Mouse (Mus musculus) embryonic facial prominence, embryonic 11.5 days (tissue): Measurements from ENCODE around the gene Tollip. TPM values are rescaled to one million over a fixed set of nuclear protein-coding genes. Genes with fewer than 3 reads are reported as not detected.

Source experiments
- ATAC-seq: fragments of 200-750 bp; cut with Nextera tagmentation; replicated peaks from 2 replicates; pipeline ENCODE4 v1.8.0; 2017; ENCODE audit warnings: low read depth; ENCODE audit not compliant: insufficient number of reproducible peaks, low FRiP score, low TSS enrichment
- DNase-seq: peaks from one replicate; pipeline ENCODE4 v3.0.0-alpha.2; 2015; ENCODE audit warnings: low spot score
- H3K27ac ChIP-seq: fragments of 300-500 bp; sonication (generic); replicated peaks from 2 replicates; pipeline ENCODE4 v1.5.1; 2014; ENCODE audit warnings: mild to moderate bottlenecking, low read depth, low read length, control low read depth
- H3K27me3 ChIP-seq: fragments of 300-500 bp; sonication (generic); 2 replicates; pipeline ENCODE4 v1.6.1; 2014; ENCODE audit warnings: mild to moderate bottlenecking, low read length, moderate library complexity, mixed read lengths; ENCODE audit not compliant: control insufficient read depth, insufficient read depth
- H3K36me3 ChIP-seq: fragments of 300-500 bp; sonication (generic); replicated peaks from 2 replicates; pipeline ENCODE4 v1.6.1; 2014; ENCODE audit warnings: low read depth, mild to moderate bottlenecking, low read length, moderate library complexity, mixed read lengths; ENCODE audit not compliant: control insufficient read depth, insufficient read depth
- H3K4me1 ChIP-seq: fragments of 300-500 bp; sonication (generic); 2 replicates; pipeline ENCODE4 v1.6.1; 2014; ENCODE audit warnings: low read length, mixed read lengths; ENCODE audit not compliant: control insufficient read depth, insufficient read depth
- H3K4me2 ChIP-seq: fragments of 300-500 bp; sonication (generic); 2 replicates; pipeline ENCODE4 v1.6.1; 2014; ENCODE audit warnings: low read depth, mild to moderate bottlenecking, control low read depth, low read length, moderate library complexity
- H3K4me3 ChIP-seq: fragments of 300-500 bp; sonication (generic); 2 replicates; pipeline ENCODE4 v1.5.1; 2014; ENCODE audit warnings: low read depth, low read length, control low read depth
- H3K9ac ChIP-seq: fragments of 300-500 bp; sonication (generic); replicated peaks from 2 replicates; pipeline ENCODE4 v1.6.1; 2014; ENCODE audit warnings: mild to moderate bottlenecking, control low read depth, low read length
- H3K9me3 ChIP-seq: fragments of 300-500 bp; sonication (generic); replicated peaks from 2 replicates; pipeline ENCODE4 v1.6.1; 2016; ENCODE audit warnings: mild to moderate bottlenecking, low read length, inconsistent platforms, mixed read lengths; ENCODE audit not compliant: control insufficient read depth
- WGBS: fragments of 180-500 bp; shearing (Covaris S2); extraction: QIAGEN DNeasy Blood & Tissue Kit; methylation state at CpG from one replicate; pipeline ENCODE4 v1.1.7; 2014; 5-methylcytosine and 5-hydroxymethylcytosine counted together
- polyA plus RNA-seq: library from polyadenylated mRNA; unstranded; fragments of >200 nt; fragmentation: Nextera tagmentation; extraction: Ambion mirVana; gene quantifications from 2 replicates; pipeline ENCODE4 v1.2.1, GENCODE M21; 2014

The Tollip gene
- polyA plus RNA-seq, 1 experiment from 2014 or later = 39.3 TPM

GRCm38 (mm10) chr7:141948906-141949798, 30.8 kb upstream of the Tollip start, which contains the start of gene Brsk2:
Gene Brsk2, plus strand, starts transcription at chr7:141949751.
- DNase-seq (peak; percentile 94), ATAC-seq (peak; percentile 87)
- peak within 1 kb of the TSS; percentile 89 for H3K4me2 ChIP-seq
- WGBS = 3% methylated on average over 51 of the region's 55 CpGs
- no peaks in the 10 kb centered on the region for H3K9me3 ChIP-seq
- H3K27me3 ChIP-seq = peaks cover 49% of the 10 kb centered on the region
- H3K4me3 ChIP-seq = peak within 1 kb of the TSS; percentile 52
- no peaks in the 10 kb centered on the region for H3K36me3 ChIP-seq
- no peaks in the 10 kb centered on the region; the same call in none of the 2 replicates for H3K4me1 ChIP-seq
- H3K27ac ChIP-seq = peak within 1 kb of the TSS; percentile 65
- peak within 1 kb of the TSS; percentile 72 for H3K9ac ChIP-seq

- WGBS = 86% methylated on average over 1 of the region's 1 CpGs
These were observed 29.7 kb upstream of the Tollip start for GRCm38 (mm10) chr7:141948045-141948444.

DNA sequence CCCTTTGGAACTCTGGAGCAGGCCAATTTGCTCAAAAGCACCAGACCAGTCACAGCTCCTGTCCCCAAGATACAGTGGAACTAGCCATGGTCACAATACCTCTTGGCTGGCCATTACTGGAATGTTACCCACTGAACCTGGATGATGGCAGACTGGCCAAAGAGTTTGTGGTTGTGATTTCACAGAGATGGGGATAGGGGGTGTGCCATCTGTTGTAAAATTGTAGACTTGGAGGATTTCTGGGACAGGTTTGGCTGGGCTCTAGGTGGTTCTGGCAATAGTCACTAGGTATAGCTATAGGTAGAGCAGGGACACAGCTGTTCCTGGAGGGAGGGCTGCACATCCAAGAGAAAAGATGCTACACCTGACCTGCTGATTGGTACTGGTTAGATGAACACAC, 29.2 kb upstream of the Tollip start:
- no peak overlapping the region for H3K27ac ChIP-seq
- H3K4me1 ChIP-seq = no peaks in the 10 kb centered on the region; the same call in none of the 2 replicates
- no peak overlapping the region for H3K9ac ChIP-seq
- no peaks in the 10 kb centered on the region for H3K9me3 ChIP-seq
- no peak overlapping the region for H3K4me2 ChIP-seq
- DNase-seq (no peak), ATAC-seq (no peak)
- peaks cover 47% of the 10 kb centered on the region for H3K27me3 ChIP-seq
- H3K36me3 ChIP-seq = no peaks in the 10 kb centered on the region
- H3K4me3 ChIP-seq = no peak overlapping the region

More at GRCm38 (mm10) chr7:141948045-141948444, 29.7 kb upstream of the Tollip start:
- Histone ChIP-seq H3K27ac (no peak overlapping the region), H3K4me1 (no peaks in the 10 kb centered on the region; the same call in none of the 2 replicates), H3K27me3 (peaks cover 49% of the 10 kb centered on the region), H3K36me3 (no peaks in the 10 kb centered on the region), H3K4me2 (no peak overlapping the region), H3K9me3 (no peaks in the 10 kb centered on the region), H3K4me3 (no peak overlapping the region), H3K9ac (no peak overlapping the region)
- no peak for ATAC-seq
- no peak for DNase-seq

GRCm38 (mm10) chr7:141945927-141946326, 27.6 kb upstream of the Tollip start:
- Histone ChIP-seq H3K36me3 (no peaks in the 10 kb centered on the region), H3K4me1 (no peaks in the 10 kb centered on the region; the same call in none of the 2 replicates), H3K9me3 (no peaks in the 10 kb centered on the region), H3K4me3 (no peak overlapping the region), H3K4me2 (no peak overlapping the region), H3K9ac (no peak overlapping the region), H3K27me3 (peaks cover 33% of the 10 kb centered on the region), H3K27ac (no peak overlapping the region)
- ATAC-seq (no peak), DNase-seq (peak; percentile 15)
- WGBS = 25% methylated on average over 7 of the region's 7 CpGs

DNA sequence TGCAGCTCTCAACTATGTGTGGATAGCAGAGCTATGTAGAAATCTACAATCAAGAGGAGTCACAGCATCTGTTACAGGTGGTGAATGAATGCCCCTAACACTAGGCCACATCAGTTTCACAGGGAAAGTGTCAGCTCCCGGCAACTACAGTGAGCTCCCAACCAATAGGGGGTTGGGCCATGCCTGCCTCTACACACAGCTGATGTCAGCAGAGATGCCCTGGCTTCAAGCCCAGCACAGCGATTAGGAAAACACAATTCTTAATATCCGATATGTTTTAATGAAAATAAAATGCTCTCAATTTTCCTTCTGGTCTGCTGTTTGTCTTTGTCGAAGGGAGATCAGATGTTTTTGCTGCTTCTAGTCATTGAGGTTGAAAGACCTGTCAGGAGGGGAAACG, 25.1 kb upstream of the Tollip start:
- Histone ChIP-seq H3K4me2 (no peak overlapping the region), H3K9ac (no peak overlapping the region), H3K4me3 (no peak overlapping the region), H3K9me3 (no peaks in the 10 kb centered on the region), H3K36me3 (no peaks in the 10 kb centered on the region), H3K27me3 (peaks cover 9% of the 10 kb centered on the region), H3K27ac (no peak overlapping the region), H3K4me1 (no peaks in the 10 kb centered on the region)
- DNase-seq = no peak
- no peak for ATAC-seq
- WGBS = 80% methylated on average over 5 of the region's 5 CpGs

DNA sequence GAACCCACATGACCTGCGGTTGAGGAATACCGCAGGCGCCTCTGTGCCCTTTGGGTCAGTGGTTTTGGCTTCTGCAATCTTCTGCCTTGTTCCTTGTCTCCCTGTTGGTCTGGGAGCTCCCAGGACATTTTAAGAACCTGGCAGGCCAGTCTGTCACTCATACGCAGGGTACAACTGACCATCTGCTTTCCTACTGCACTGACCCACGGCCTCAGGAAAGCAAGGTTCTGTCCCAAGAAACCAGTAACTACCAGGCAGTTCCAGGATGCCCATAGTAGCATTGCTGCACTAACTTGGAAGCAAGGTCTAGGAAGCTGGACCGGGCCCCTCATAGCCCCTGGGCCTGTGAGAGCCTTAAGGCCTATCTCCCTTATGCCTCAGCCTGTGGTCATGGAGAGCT, 16.6 kb upstream of the Tollip start:
- Histone ChIP-seq H3K36me3 (no peaks in the 10 kb centered on the region), H3K9me3 (no peaks in the 10 kb centered on the region), H3K27ac (no peak overlapping the region), H3K4me1 (no peaks in the 10 kb centered on the region), H3K4me2 (no peak overlapping the region), H3K27me3 (no peaks in the 10 kb centered on the region), H3K4me3 (no peak overlapping the region), H3K9ac (no peak overlapping the region)
- DNase-seq (no peak), ATAC-seq (no peak)
- 86% methylated on average over 6 of the region's 6 CpGs for WGBS

GRCm38 (mm10) chr7:141934128-141934898, 16.0 kb upstream of the Tollip start:
- no peaks in the 10 kb centered on the region for H3K27me3 ChIP-seq
- no peak overlapping the region for H3K9ac ChIP-seq
- H3K27ac ChIP-seq = no peak overlapping the region
- H3K4me1 ChIP-seq = no peaks in the 10 kb centered on the region
- DNase-seq = no peak
- peak; percentile 81 for ATAC-seq
- H3K9me3 ChIP-seq = no peaks in the 10 kb centered on the region
- no peaks in the 10 kb centered on the region for H3K36me3 ChIP-seq
- H3K4me3 ChIP-seq = no peak overlapping the region
- 70% methylated on average over 7 of the region's 7 CpGs for WGBS
- H3K4me2 ChIP-seq = no peak overlapping the region

- Histone ChIP-seq H3K4me2 (no peak overlapping the region), H3K9ac (no peak overlapping the region), H3K9me3 (no peaks in the 10 kb centered on the region), H3K4me1 (no peaks in the 10 kb centered on the region), H3K27ac (no peak overlapping the region), H3K4me3 (no peak overlapping the region), H3K27me3 (no peaks in the 10 kb centered on the region), H3K36me3 (no peaks in the 10 kb centered on the region)
- ATAC-seq (no peak), DNase-seq (no peak)
- WGBS = 87% methylated on average over 10 of the region's 10 CpGs
These were observed 10.3 kb upstream of the Tollip start for GRCm38 (mm10) chr7:141928642-141929041.
